Mouse (Mus musculus): ENCODE measurements at regions not wholly inside any gene's neighbourhood (a gene's known extent, or its start where the extent isn't known, plus 50 kb on each side); places are given as distances from the start of the nearest gene placed in this dataset.

DNA sequence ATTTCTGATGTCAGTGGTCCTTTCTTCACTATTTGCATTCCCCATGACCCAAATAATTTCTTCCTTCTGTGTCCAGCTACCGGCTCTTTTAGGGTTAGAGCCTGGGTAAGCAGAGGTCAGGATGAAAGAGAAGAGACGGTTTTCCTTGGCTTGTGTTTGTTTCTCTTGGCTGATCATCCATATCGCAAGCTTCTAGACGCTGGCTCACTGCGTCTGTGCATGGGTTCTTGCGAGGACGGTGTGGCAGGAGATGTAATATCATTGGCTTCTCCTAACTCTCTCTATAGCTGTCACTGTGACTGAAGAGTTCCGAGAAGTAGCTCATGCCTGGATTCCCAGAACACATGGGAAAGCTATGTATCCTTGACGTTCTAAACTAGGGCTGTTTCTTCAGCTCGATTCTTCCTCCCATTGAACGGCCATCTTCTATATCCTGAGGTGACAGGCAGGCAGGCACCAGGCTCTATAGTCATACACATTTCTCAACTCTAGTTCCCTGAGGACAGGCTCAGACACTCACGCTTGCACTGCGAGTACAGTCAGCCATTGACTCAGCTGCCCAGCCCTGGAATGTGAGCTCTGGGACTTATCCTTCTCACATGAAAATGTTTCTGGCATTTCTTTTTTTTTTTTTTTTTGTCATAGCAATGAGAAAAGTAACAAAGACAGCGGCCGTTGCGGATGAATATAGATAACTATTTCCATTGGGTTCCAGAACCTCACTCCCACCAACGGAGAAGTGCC lies 85.0 kb downstream of the Bach1 start:
- ATAC-seq (replicated peaks; ENCODE audit: insufficient number of reproducible peaks, low FRiP score, low TSS enrichment, low read depth) (no peak), DNase-seq (ENCODE audit: low spot score) (no peak)
- no peak overlapping the region for H3K4me2 ChIP-seq (ENCODE audit: low read depth, low read length)

DNA sequence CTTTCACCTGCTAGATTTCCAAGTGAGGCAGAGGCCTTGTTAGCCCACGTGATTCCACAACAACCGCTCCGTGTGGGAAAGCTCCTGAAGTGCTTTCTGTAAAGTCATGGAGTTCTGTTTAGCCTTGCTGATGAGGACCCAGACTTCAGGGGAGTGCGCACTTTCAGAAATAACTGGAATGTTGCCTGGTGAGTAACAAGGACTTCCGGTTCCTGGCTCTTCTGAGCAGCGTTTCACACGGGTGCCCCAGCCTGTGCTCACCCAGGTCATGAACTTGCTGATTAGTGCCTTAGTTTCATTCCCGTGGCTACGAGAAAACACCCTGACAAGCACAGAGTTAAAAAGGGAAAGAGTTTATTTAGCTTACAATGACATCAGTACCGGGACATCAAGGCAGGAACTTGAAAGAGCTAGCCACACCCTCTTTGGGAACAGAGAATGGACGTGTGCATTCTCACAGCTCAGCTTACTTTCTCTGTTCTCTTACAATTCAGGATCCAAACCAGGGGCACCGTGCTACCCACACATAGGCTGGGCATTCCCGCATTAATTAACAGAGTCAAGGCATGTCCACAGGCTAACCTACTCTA lies 85.8 kb downstream of the Bach1 start:
- no peak; the same call in 1 of the 2 replicates for ATAC-seq (replicated peaks; ENCODE audit: insufficient number of reproducible peaks, low FRiP score, low TSS enrichment, low read depth)
- Histone ChIP-seq H3K4me2 (ENCODE audit: low read depth, low read length) (no peak overlapping the region), H3K4me1 (ENCODE audit: control insufficient read depth, insufficient read depth, low read length) (no peaks in the 10 kb centered on the region; the same call in 1 of the 2 replicates), H3K4me3 (ENCODE audit: low read depth, low read length) (no peak overlapping the region), H3K9me3 (replicated peaks; ENCODE audit: control insufficient read depth, low read length) (no peaks in the 10 kb centered on the region), H3K27me3 (ENCODE audit: control insufficient read depth, insufficient read depth, low read length) (no peaks in the 10 kb centered on the region), H3K9ac (replicated peaks; ENCODE audit: low read length) (no peak overlapping the region), H3K36me3 (replicated peaks; ENCODE audit: control insufficient read depth, insufficient read depth, low read depth, low read length) (no peaks in the 10 kb centered on the region), H3K27ac (replicated peaks; ENCODE audit: low read depth, low read length) (no peak overlapping the region)
- DNase-seq (ENCODE audit: low spot score) = no peak
- WGBS = 60% methylated on average over 13 of the region's 13 CpGs

More for the DNA sequence above, 85.0 kb downstream of the Bach1 start:
- WGBS = 64% methylated on average over 17 of the region's 17 CpGs
- Histone ChIP-seq H3K27me3 (ENCODE audit: control insufficient read depth, insufficient read depth, low read length) (no peaks in the 10 kb centered on the region), H3K27ac (replicated peaks; ENCODE audit: low read depth, low read length) (no peak overlapping the region), H3K4me3 (ENCODE audit: low read depth, low read length) (no peak overlapping the region), H3K9ac (replicated peaks; ENCODE audit: low read length) (no peak overlapping the region), H3K36me3 (replicated peaks; ENCODE audit: control insufficient read depth, insufficient read depth, low read depth, low read length) (no peaks in the 10 kb centered on the region), H3K9me3 (replicated peaks; ENCODE audit: control insufficient read depth, low read length) (no peaks in the 10 kb centered on the region), H3K4me1 (ENCODE audit: control insufficient read depth, insufficient read depth, low read length) (no peaks in the 10 kb centered on the region; the same call in 1 of the 2 replicates)

DNA sequence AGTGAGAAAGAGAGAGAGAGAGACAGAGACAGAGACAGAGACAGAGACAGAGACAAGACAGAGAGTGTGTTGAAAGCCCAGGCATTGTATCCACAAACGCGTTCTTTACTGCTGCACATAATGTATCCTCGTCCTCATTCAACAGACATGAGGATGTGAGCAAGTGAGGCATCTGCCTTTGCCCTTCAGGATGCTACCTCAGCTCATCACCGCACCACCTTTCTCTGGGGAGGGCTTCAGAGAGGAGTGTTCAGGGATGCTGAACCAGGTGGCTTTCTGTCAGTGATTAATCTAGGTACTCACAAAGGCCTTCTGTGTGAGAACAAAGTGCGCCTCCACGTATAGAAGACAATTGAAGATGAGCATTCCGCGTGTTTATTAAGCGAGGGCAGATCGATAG lies 90.8 kb downstream of the Bach1 start:
- H3K9me3 ChIP-seq (replicated peaks; ENCODE audit: control insufficient read depth, low read length) = no peaks in the 10 kb centered on the region
- H3K4me2 ChIP-seq (ENCODE audit: low read depth, low read length) = no peak overlapping the region
- WGBS = 93% methylated on average over 10 of the region's 10 CpGs
- H3K27me3 ChIP-seq (ENCODE audit: control insufficient read depth, insufficient read depth, low read length) = no peaks in the 10 kb centered on the region
- DNase-seq (ENCODE audit: low spot score) = no peak
- ATAC-seq (replicated peaks; ENCODE audit: insufficient number of reproducible peaks, low FRiP score, low TSS enrichment, low read depth) = no peak
- H3K4me1 ChIP-seq (ENCODE audit: control insufficient read depth, insufficient read depth, low read length) = no peaks in the 10 kb centered on the region
- H3K36me3 ChIP-seq (replicated peaks; ENCODE audit: control insufficient read depth, insufficient read depth, low read depth, low read length) = no peaks in the 10 kb centered on the region
- H3K9ac ChIP-seq (replicated peaks; ENCODE audit: low read length) = no peak overlapping the region
- no peak overlapping the region for H3K4me3 ChIP-seq (ENCODE audit: low read depth, low read length)
- H3K27ac ChIP-seq (replicated peaks; ENCODE audit: low read depth, low read length) = no peak overlapping the region

DNA sequence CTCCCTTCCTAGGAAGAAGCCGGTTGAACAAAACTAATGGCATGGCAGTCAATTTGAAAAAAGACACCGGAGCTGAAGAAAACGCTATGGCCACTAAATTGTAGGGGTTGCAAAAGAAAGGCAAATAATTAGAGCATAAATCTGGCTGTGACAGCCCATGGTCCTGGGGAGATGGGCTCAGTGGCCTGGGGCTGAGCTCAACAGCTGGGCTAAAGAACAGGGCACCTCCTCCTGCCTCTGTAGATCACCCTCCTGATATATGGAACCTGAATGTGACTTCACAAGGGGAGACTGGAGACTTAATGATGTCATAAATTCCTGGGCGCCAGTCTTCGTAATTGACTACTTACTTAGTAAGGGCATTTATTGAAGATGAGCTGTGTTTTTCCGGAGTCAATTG lies 91.2 kb downstream of the Bach1 start:
- no peak overlapping the region for H3K4me3 ChIP-seq (ENCODE audit: low read depth, low read length)
- no peaks in the 10 kb centered on the region for H3K9me3 ChIP-seq (replicated peaks; ENCODE audit: control insufficient read depth, low read length)
- no peaks in the 10 kb centered on the region for H3K4me1 ChIP-seq (ENCODE audit: control insufficient read depth, insufficient read depth, low read length)
- H3K36me3 ChIP-seq (replicated peaks; ENCODE audit: control insufficient read depth, insufficient read depth, low read depth, low read length) = no peaks in the 10 kb centered on the region
- no peaks in the 10 kb centered on the region for H3K27me3 ChIP-seq (ENCODE audit: control insufficient read depth, insufficient read depth, low read length)
- WGBS = 84% methylated on average over 6 of the region's 6 CpGs
- ATAC-seq (replicated peaks; ENCODE audit: insufficient number of reproducible peaks, low FRiP score, low TSS enrichment, low read depth) (no peak), DNase-seq (ENCODE audit: low spot score) (no peak)
- H3K4me2 ChIP-seq (ENCODE audit: low read depth, low read length) = no peak overlapping the region
- no peak overlapping the region for H3K27ac ChIP-seq (replicated peaks; ENCODE audit: low read depth, low read length)
- H3K9ac ChIP-seq (replicated peaks; ENCODE audit: low read length) = no peak overlapping the region

DNA sequence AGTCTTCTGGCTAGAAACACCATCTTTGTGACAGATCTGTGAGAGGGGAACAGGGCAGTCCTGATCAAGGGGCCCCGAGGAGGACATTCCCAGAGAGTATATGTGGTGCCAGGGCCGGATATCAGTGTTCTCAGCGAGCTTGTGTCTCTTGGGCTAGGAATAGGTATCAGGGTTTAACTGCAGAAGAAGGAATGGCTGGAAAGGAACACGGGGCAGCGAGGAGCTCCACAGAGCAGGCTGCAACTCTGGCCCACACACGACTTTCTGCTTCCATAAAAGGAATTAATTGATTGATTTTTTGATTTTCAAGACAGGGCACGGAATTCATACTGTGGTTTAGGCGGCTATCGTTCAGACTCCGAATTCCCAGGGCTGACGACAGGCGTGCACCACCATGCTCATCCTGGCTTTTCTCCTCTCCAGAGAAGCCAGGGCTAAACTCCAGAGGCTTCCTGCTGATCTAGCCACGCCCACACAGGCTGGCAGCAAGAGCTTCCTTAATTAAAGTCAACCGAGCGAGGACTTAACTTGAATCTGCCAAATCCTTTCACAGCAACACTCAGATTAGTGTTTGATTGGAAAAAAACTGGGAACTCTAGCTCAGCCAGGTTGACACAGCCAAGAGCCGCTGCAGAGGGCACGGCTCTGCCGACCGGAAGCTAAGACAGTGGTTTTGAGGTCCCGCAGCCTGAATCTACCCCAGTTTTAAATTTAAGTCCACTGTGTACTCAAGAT lies 97.9 kb downstream of the Bach1 start:
- peak; percentile 61 for DNase-seq (ENCODE audit: low spot score)
- no peaks in the 10 kb centered on the region for H3K9me3 ChIP-seq (replicated peaks; ENCODE audit: control insufficient read depth, low read length)
- no peaks in the 10 kb centered on the region for H3K4me1 ChIP-seq (ENCODE audit: control insufficient read depth, insufficient read depth, low read length)
- WGBS = 8% methylated on average over 20 of the region's 20 CpGs
- H3K36me3 ChIP-seq (replicated peaks; ENCODE audit: control insufficient read depth, insufficient read depth, low read depth, low read length) = no peaks in the 10 kb centered on the region
- H3K27ac ChIP-seq (replicated peaks; ENCODE audit: low read depth, low read length) = no peak overlapping the region
- H3K4me2 ChIP-seq (ENCODE audit: low read depth, low read length) = peak overlapping the region; percentile 53
- H3K9ac ChIP-seq (replicated peaks; ENCODE audit: low read length) = peak overlapping the region; percentile 39
- H3K27me3 ChIP-seq (ENCODE audit: control insufficient read depth, insufficient read depth, low read length) = no peaks in the 10 kb centered on the region
- ATAC-seq (replicated peaks; ENCODE audit: insufficient number of reproducible peaks, low FRiP score, low TSS enrichment, low read depth) = peak; percentile 72
- H3K4me3 ChIP-seq (ENCODE audit: low read depth, low read length) = peak overlapping the region; percentile 29

DNA sequence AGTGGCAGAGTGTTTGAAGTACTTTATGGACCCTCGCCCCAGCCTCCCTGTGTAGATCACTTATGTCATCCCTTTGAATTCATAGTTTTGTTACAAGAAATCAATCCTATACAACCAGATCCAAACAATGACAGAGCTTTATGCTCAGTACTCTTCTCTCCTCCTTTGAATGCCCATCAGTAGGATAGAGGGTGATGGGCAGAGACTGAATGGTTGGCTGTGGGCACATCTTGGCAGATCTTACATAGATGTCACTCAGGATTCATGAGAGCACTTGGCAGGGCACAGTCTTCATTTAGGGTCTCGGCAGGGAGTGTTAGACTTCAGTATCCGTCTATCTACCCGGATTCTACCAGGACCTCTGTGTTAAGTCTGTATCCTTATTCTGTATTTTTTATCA lies 103.6 kb downstream of the Bach1 start:
- DNase-seq (ENCODE audit: low spot score) (no peak), ATAC-seq (replicated peaks; ENCODE audit: insufficient number of reproducible peaks, low FRiP score, low TSS enrichment, low read depth) (no peak)
- H3K4me2 ChIP-seq (ENCODE audit: low read depth, low read length) = no peak overlapping the region

DNA sequence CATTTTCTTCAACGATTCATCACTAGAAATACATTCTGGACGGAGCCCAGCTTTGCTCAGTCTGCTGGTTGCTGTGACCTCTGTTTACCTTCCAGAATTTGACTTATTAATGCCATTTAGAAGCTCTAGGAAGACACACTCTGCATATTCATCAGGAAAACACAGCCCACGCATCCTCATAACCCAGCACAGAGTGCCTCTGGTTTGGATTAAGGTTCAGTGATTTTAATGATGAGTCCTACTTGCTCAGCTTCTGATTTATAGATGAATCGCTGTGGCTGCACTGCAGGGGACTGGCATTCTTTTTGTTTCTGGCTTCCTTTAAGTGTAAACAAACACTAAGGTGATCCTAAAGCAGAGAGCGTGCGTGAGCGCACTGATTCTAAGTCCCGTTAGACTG lies 118.8 kb downstream of the Bach1 start:
- Histone ChIP-seq H3K4me3 (ENCODE audit: low read depth, low read length) (no peak overlapping the region), H3K9me3 (replicated peaks; ENCODE audit: control insufficient read depth, low read length) (no peaks in the 10 kb centered on the region), H3K4me2 (ENCODE audit: low read depth, low read length) (no peak overlapping the region), H3K4me1 (ENCODE audit: control insufficient read depth, insufficient read depth, low read length) (no peaks in the 10 kb centered on the region), H3K27me3 (ENCODE audit: control insufficient read depth, insufficient read depth, low read length) (no peaks in the 10 kb centered on the region), H3K36me3 (replicated peaks; ENCODE audit: control insufficient read depth, insufficient read depth, low read depth, low read length) (no peaks in the 10 kb centered on the region), H3K9ac (replicated peaks; ENCODE audit: low read length) (no peak overlapping the region), H3K27ac (replicated peaks; ENCODE audit: low read depth, low read length) (no peak overlapping the region)
- DNase-seq (ENCODE audit: low spot score) = no peak
- 73% methylated on average over 8 of the region's 8 CpGs for WGBS
- ATAC-seq (replicated peaks; ENCODE audit: insufficient number of reproducible peaks, low FRiP score, low TSS enrichment, low read depth) = no peak

More for the DNA sequence above, 103.6 kb downstream of the Bach1 start:
- Histone ChIP-seq H3K9ac (replicated peaks; ENCODE audit: low read length) (no peak overlapping the region), H3K4me3 (ENCODE audit: low read depth, low read length) (no peak overlapping the region), H3K9me3 (replicated peaks; ENCODE audit: control insufficient read depth, low read length) (no peaks in the 10 kb centered on the region), H3K27me3 (ENCODE audit: control insufficient read depth, insufficient read depth, low read length) (no peaks in the 10 kb centered on the region), H3K4me1 (ENCODE audit: control insufficient read depth, insufficient read depth, low read length) (no peaks in the 10 kb centered on the region), H3K36me3 (replicated peaks; ENCODE audit: control insufficient read depth, insufficient read depth, low read depth, low read length) (no peaks in the 10 kb centered on the region), H3K27ac (replicated peaks; ENCODE audit: low read depth, low read length) (no peak overlapping the region)
- WGBS = 93% methylated on average over 4 of the region's 4 CpGs

DNA sequence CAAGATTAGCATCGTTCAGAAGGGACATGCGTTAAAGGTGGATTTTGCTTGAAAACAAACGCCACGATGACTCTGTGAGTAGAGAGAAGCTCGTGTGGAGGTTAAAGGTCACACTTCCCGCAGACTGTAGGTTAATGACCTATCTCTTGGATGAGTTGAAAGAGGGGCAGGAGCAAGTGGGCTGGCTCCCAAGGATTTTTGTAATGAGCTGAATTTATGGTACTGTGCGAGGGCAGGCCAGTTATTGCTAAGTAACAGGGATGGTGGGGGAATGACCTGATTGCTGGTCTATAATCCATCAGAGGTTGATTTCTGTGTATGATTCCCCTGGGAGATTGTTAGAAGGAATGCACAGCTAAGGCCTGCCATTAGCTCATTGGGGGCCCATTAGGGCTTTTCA lies 135.6 kb downstream of the Bach1 start:
- no peak for ATAC-seq (replicated peaks; ENCODE audit: insufficient number of reproducible peaks, low FRiP score, low TSS enrichment, low read depth)
- no peak overlapping the region; the same call in 1 of the 2 replicates for H3K27ac ChIP-seq (replicated peaks; ENCODE audit: low read depth, low read length)
- no peak for DNase-seq (ENCODE audit: low spot score)

More for the DNA sequence above, 135.6 kb downstream of the Bach1 start:
- Histone ChIP-seq H3K27me3 (ENCODE audit: control insufficient read depth, insufficient read depth, low read length) (no peaks in the 10 kb centered on the region), H3K4me1 (ENCODE audit: control insufficient read depth, insufficient read depth, low read length) (no peaks in the 10 kb centered on the region), H3K4me3 (ENCODE audit: low read depth, low read length) (no peak overlapping the region), H3K36me3 (replicated peaks; ENCODE audit: control insufficient read depth, insufficient read depth, low read depth, low read length) (no peaks in the 10 kb centered on the region), H3K9ac (replicated peaks; ENCODE audit: low read length) (no peak overlapping the region), H3K9me3 (replicated peaks; ENCODE audit: control insufficient read depth, low read length) (no peaks in the 10 kb centered on the region), H3K4me2 (ENCODE audit: low read depth, low read length) (no peak overlapping the region)
- WGBS = 42% methylated on average over 7 of the region's 7 CpGs

Data from embryonic facial prominence, embryonic 11.5 days (tissue).